Mouse (Mus musculus) heart, adult 2 months (tissue): ENCODE measurements around the gene Ppp1r11.

ENCODE experiments used
- CTCF ChIP-seq: fragments of 200-600 bp; IDR thresholded peaks from 2 replicates; pipeline ENCODE4 v1.8.1; 2022; ENCODE audit warnings: antibody characterized with exemption, mild to moderate bottlenecking, moderate library complexity
- POLR2A ChIP-seq: fragments of 200-500 bp; IDR thresholded peaks from 2 replicates; pipeline ENCODE4 v1.6.1; 2011; ENCODE audit warnings: mild to moderate bottlenecking, low read depth, low read length, control low read depth; ENCODE audit not compliant: insufficient read depth

DNA sequence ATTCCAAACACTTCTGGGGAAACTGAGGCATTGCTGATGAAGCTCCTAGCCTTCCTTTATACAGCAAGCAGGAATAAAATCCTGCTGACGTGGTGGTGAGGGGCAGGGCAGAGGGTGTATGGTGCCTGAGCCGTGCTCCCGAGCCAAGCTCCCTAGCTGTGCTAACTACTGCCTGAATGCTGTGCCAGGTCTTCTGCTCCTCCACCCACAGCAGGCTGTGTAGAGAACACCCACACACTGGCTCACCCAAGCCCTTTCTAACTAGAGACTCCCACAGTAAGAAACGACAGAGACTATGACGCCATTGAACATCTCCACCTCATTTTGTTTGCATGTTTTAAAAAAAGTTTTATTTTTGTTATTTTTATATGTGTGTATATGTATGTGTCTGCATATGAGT is 51.5 kb downstream of the Ppp1r11 start:
- no peak for TF ChIP-seq CTCF
- no peak for TF ChIP-seq POLR2A
